Mouse (Mus musculus) megakaryocyte, embryonic 14.5 days (primary cell): ENCODE results near the gene Chst15.

Experiments
- FLI1 ChIP-seq: IDR thresholded peaks from 2 replicates; pipeline ENCODE4 v1.6.1; 2012; ENCODE audit warnings: low read length, inconsistent platforms, mixed read lengths
- GATA1 ChIP-seq: IDR thresholded peaks from 3 replicates; pipeline ENCODE4 v1.6.1; 2012; ENCODE audit warnings: mixed read lengths, low read length, inconsistent platforms, borderline replicate concordance

DNA sequence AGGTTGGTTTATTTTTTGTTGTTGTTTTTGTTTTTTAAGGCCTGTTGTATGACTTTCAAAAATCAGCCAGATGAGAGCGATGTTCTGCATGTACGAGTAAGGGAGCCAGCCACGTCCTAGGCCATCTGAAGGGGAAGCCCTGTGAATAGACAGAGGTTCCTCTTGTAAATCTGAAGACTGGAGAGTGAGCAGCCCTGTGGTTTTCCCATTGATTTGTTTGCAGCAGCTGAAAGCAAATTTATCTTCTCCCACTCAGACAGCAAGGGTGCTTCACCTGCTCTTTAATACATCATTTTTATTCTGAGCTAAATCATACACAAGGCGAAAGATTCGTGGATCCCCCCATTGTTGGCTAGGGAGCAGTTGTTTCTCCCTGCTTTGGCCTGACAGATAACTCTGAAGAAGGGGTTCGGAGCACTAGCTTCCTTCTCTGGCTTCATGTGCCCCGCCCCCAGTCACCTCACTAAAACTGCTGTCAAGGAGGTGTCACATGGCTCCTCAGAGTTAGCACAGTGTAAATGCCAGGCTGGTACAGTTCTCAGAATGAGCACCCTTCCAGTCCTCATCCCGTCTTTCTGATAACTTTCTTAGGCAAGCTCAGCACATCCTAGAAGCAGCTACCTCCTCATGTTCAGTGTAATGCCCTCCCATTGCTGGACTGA, 12.5 kb downstream of the Chst15 start:
- TF ChIP-seq GATA1 (no peak), FLI1 (no peak)
